Mouse (Mus musculus): Measurements from ENCODE around the gene Cat.

- TF ChIP-seq CTCF (IDR thresholded peaks at IDR 0.05) (no peak), EP300 (IDR thresholded peaks at IDR 0.05; ENCODE audit: insufficient read depth, low read depth, low read length) (no peak), POLR2A (IDR thresholded peaks at IDR 0.05; ENCODE audit: insufficient read depth, low read depth, low read length) (no peak)
Measured at GRCm38 (mm10) chr2:103516472-103516871, 31.5 kb upstream of the Cat start.

All from heart, adult 2 months (tissue).